Mouse (Mus musculus) lung, embryonic 15.5 days (tissue): Measurements from ENCODE around the gene Nup35. TPM values are rescaled to one million over a fixed set of nuclear protein-coding genes. Genes with fewer than 3 reads are reported as not detected.

Experiments used
- microRNA counts: library from miRNA; unstranded; fragments of <30 nt; microRNA quantifications from one replicate; lab custom pipeline; 2016
- microRNA-seq: library from miRNA; unstranded; fragments of <30 nt; microRNA quantifications from one replicate; pipeline ENCODE4, GENCODE M21; 2016
- polyA plus RNA-seq: library from polyadenylated mRNA; unstranded; fragments of >200 nt; fragmentation: Nextera tagmentation; extraction: Ambion mirVana; gene quantifications from 2 replicates; pipeline ENCODE4 v1.2.1, GENCODE M21; 2015

Nup35 gene
- polyA plus RNA-seq, 1 experiment from 2014 or later: 57.2 TPM

MicroRNA genes within 50 kb of the gene (microRNA counts, 519-probe panel; counts per million panel counts)
- microRNA mmu-miR-684 (lab: Ali Mortazavi, UCI): 2,556 counts per million, percentile 57 among the panel's probes with 10 or more counts

Small RNA genes lying within 50 kb of the gene (microRNA-seq; reads per million reads assigned to microRNA genes)
- not detected for gene Mir684-1

Other genes with a start within 250 kb of the Nup35 start
- 1.3 and 1.9 TPM in 2 replicates for gene Frzb, start 169.6 kb upstream of the Nup35 start, polyA plus RNA-seq
- 76.0 and 76.2 TPM in 2 replicates for gene Nckap1, start 35.9 kb upstream of the Nup35 start, polyA plus RNA-seq
- 14.7 and 15.5 TPM in 2 replicates for gene Dusp19, start 191 bp upstream of the Nup35 start, polyA plus RNA-seq